Mouse (Mus musculus) frontal cortex, postnatal 10 days (tissue): Measurements from ENCODE around the gene Cisd1.

Experiments
- DNase-seq, 2 experiments: peaks; one replicate each; pipeline ENCODE4 v3.0.0; 2022; ENCODE audit warnings: low spot score in 2 of 2, mixed read lengths in 1 of 2

The Cisd1 gene

GRCm38 (mm10) chr10:71348637-71349280, 4.0 kb upstream of the Cisd1 start:
- DNase-seq: no peak

GRCm38 (mm10) chr10:71347964-71348636, 3.3 kb upstream of the Cisd1 start:
- DNase-seq: peak; percentile 40 to 46

DNA sequence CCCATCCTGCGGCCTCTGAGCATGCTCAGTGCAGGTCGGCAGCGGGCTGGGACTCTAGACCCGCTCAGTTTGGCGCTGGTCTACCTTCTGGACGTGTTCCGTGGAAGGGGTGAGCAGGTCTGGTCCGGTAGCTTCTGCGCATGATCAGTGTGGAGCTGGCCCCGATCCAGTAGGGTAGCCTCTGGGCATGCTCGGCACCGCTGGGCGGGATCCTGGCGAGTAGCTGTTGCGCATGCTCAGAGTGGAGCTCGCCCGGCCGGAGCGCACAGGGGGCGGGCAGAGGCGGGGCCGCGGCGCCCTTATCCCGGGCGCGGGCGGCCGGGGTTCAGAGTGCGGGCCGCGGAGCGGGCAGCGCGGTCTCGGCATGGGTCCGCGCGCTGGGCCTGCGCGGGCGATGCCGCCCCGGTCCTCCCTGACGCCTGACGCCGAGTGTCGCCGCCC, 2.8 kb upstream of the Cisd1 start, which contains the start of gene Ipmk:
Ipmk (plus strand) TSS at position 255 of the 441 bp plus-strand sequence.
- DNase-seq: peak; percentile 95 to 99

GRCm38 (mm10) chr10:71346722-71347508, 2.2 kb upstream of the Cisd1 start:
- DNase-seq: peak in 1 of 2 experiments; percentile 65

DNA sequence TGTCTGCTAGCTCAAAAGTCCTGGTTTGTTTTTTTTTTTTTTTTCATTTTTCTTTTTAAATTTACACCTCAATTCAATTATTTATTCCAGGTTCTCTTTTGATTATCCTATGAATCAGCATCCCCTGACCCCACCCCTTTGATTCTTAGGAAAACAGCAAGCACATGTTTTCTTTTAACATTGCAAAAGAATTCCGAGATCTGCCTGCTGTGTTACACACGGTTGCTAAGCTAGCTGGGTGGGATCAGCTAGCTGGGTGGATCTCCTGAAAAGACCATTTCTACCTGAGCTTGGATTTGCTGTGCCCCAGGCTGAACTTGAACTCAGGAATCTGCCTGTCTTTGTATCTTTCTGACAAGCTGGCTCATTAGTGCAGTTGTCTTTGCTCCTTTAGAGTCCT, 1.4 kb upstream of the Cisd1 start:
- no peak for DNase-seq

- no peak for DNase-seq
Observed at GRCm38 (mm10) chr10:71343567-71344265, 1.0 kb downstream of the Cisd1 start.

DNA sequence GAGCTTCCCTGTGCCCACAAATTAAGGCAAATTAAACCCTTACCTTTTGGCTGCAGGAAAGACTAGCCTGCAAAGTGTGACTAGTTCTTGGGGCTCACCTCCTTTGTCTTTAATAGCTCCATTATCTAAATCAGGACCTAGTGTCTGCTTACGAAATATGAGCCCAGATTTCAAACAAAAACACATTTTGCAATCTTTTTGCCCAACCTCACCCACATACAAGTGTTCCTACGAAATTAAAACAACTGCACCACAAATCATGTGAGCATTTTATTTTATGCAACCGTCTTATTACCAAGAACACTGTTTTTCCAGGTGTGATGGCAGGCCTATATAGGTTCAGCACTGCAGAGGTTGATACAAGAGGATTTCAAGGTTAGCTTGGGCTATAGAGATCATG, 1.6 kb downstream of the Cisd1 start:
- DNase-seq: no peak

DNA sequence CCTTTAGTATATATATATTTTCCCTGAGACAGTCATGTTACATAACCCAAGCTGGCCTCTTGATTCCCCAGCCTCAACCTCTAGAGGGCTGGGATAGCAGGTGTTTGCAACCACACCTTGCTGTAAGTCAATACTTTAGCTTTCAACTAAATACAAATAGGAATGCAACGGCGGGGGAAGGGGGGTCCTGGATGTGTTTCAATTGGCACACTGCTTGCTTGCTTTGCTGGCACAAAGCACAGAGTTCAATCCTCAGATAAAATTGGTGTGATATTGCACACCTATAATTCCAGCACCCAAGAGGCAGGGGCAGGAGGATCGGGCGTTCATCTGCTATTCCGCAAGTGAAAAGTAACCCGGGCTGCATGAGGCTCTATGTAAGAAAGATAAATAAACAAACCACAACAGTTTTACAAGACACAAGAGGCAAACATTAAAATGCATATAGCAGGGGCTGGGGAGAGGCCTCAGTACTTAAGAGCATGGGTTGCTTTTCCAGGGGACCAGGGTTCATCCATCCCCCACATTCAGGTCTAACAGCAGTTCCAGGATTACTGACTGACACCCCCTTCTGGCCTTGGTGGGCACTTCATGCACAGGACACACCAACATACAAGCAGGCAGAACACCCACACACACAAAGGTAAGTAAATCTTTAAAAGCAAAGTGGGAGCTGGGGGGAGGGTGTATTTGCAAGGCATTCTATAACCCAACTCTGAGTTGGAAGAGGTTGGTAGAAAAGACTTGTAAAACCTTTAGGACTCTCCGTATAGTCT, 2.5 kb downstream of the Cisd1 start:
- no peak for DNase-seq

DNA sequence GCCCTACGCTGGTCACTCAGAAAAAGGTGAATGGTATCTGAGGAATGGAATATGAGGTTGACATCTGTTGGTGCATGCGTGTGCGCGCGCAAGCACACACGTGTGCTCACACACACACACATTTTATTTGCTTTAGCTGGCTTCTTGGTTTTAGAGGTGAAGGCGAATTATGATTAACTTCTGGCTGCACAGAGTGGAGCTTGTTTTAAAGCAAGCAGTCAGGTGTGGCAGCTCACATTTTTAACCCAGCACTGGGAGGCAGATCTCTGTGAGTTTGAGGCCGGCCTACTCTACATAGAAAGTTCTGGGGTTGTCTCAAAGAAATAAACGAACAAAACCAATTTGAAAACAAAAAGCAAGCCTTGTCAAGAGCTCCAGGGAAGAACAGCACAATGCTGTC, 3.5 kb downstream of the Cisd1 start:
- no peak for DNase-seq

DNA sequence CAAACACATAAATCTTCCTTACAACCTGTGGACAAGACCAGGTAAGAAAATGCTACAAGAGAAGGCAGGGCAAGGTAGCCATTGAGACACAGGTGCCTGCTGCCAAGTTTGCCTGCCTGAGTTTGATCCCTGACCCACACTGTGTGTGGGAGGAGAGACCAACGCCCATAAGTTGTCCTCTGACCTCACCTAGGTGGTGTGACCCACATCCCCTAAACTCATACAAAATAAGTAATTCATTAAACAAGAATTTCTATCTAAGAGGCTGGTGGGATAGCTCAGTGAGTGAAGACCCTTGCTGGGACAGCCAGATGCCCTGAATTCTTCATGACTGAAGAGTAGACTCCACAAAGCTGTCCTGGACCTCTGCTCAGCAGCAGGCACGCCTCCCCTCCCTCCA, 4.6 kb downstream of the Cisd1 start:
- DNase-seq: no peak

- DNase-seq: no peak
Observed at GRCm38 (mm10) chr10:71339463-71339862, 5.3 kb downstream of the Cisd1 start.

DNA sequence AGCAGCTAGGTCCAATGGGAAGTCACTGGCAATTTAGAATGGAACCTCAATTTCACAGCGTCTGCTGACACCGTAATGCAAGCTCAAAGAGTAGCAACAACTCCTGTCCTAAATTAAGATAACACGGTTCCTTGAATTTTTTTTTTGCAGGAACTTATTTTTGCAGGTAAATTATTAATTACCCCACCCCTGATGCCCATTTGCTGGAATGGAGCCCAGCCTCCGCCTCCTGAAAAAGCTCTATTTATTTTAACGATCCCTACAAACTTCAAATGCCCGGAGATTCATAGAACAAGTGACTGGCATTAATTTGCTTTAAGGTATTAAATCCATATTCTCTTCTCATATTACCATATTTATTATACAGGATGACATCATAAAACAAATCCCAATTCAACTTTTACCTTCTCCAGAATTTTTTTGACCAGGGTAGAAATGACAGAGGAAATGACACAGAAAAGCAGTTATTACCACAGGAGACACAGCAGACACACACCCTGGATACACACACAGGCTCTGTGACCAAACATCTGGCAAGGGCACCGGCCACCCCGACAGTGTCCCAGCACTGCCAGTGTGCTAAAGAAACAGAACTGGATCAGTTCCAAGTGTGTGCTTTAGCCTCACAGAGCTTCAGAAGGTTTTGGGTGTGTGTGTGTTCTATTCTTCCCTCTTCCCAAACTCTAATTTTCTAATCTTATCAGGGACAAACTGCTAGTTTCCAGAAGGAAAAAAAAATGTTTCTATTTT, 6.4 kb downstream of the Cisd1 start:
- DNase-seq: no peak

DNA sequence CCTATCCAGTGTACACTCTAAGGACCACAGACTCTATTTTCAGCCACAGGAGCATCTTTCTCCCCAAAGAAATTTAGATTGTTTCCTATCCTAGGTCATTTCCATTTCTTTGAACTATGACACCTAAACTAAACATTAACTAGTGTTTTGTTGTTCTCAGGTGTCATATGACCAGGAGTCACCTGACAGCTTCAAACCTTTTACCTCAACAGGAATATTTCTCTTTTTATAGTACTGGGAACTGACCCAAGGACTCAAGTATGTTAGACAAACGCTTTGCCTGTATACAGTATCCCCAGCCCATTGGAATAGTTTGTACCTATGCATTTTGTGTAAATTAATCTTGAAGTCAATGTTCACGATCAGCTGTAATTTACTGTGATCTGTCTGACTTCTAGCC, 7.0 kb downstream of the Cisd1 start:
- no peak for DNase-seq

GRCm38 (mm10) chr10:71332859-71333258, 11.9 kb downstream of the Cisd1 start:
- DNase-seq: no peak

- no peak for DNase-seq
Observed at GRCm38 (mm10) chr10:71332376-71332775, 12.4 kb downstream of the Cisd1 start.

- DNase-seq: no peak
Observed at GRCm38 (mm10) chr10:71331908-71332307, 12.8 kb downstream of the Cisd1 start.

- no peak for DNase-seq
Observed at GRCm38 (mm10) chr10:71330070-71330469, 14.7 kb downstream of the Cisd1 start.

- no peak for DNase-seq
Observed at GRCm38 (mm10) chr10:71329295-71329694, 15.5 kb downstream of the Cisd1 start.

DNA sequence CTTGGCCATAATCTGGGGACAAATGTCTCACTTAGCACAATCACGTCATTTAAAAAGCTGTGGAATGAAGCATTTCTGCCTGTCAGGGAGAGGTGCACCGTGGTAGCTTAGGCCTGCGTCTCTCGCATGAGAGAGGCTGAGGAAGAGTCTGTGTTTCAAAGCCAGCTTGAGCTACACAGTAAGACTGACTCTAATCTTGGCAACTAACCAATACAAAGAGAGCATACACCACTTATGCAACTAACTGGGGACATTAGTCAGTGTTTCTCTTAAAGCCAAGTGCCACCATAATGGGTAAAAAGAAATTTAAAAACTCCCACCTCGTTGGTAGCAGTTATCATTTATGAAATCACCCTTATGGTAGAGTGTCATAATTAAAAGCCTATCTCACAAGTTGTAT, 15.9 kb downstream of the Cisd1 start:
- DNase-seq: no peak

- DNase-seq: no peak
Observed at GRCm38 (mm10) chr10:71328382-71328781, 16.4 kb downstream of the Cisd1 start.

GRCm38 (mm10) chr10:71327386-71327785, 17.4 kb downstream of the Cisd1 start:
- no peak for DNase-seq
